Mouse (Mus musculus): Measurements from ENCODE around the gene Cib1.

Gene Cib1

GRCm38 (mm10) chr7:80232489-80233029 lies at the start of gene Cib1, which contains the start of gene Gdpgp1:
Gene Cib1, minus strand, starts transcription at chr7:80232813.
Gene Gdpgp1, plus strand, starts transcription at chr7:80232865.
- DNase-seq (ENCODE audit: low spot score in 2 of 2), result peak; percentile 97

- DNase-seq (ENCODE audit: low spot score in 2 of 2), result no peak
Observed at GRCm38 (mm10) chr7:80281646-80282045, 49.0 kb upstream of the Cib1 start.

GRCm38 (mm10) chr7:80280998-80281397 lies 48.4 kb upstream of the Cib1 start:
- no peak for DNase-seq (ENCODE audit: low spot score in 2 of 2)

- DNase-seq (ENCODE audit: low spot score in 2 of 2), result no peak
Observed at GRCm38 (mm10) chr7:80280032-80280431, 47.4 kb upstream of the Cib1 start.

- no peak for DNase-seq (ENCODE audit: low spot score in 2 of 2)
Observed at GRCm38 (mm10) chr7:80276374-80276773, 43.8 kb upstream of the Cib1 start.

GRCm38 (mm10) chr7:80273456-80273855 lies 40.8 kb upstream of the Cib1 start:
- DNase-seq (ENCODE audit: low spot score in 2 of 2), result no peak

- no peak for DNase-seq (ENCODE audit: low spot score in 2 of 2)
Observed at GRCm38 (mm10) chr7:80269751-80270255, 37.2 kb upstream of the Cib1 start.

- peak; percentile 95 for DNase-seq (ENCODE audit: low spot score in 2 of 2)
Observed at GRCm38 (mm10) chr7:80268897-80269750, 36.5 kb upstream of the Cib1 start, which contains the start of gene Vps33b. Gene Vps33b, plus strand, starts transcription at chr7:80269649.

GRCm38 (mm10) chr7:80267764-80268163 lies 35.2 kb upstream of the Cib1 start:
- no peak for DNase-seq (ENCODE audit: low spot score in 2 of 2)

- no peak for DNase-seq (ENCODE audit: low spot score in 2 of 2)
Observed at GRCm38 (mm10) chr7:80264606-80265005, 32.0 kb upstream of the Cib1 start.

GRCm38 (mm10) chr7:80261372-80261990 lies 28.9 kb upstream of the Cib1 start:
- DNase-seq (ENCODE audit: low spot score in 2 of 2), result no peak

- peak; percentile 85 to 88 for DNase-seq (ENCODE audit: low spot score in 2 of 2)
Observed at GRCm38 (mm10) chr7:80260625-80261371, 28.2 kb upstream of the Cib1 start, which contains the start of gene Ngrn. Gene Ngrn, plus strand, starts transcription at chr7:80261215.

- no peak for DNase-seq (ENCODE audit: low spot score in 2 of 2)
Observed at GRCm38 (mm10) chr7:80257706-80258105, 25.1 kb upstream of the Cib1 start.

GRCm38 (mm10) chr7:80255981-80256380 lies 23.4 kb upstream of the Cib1 start:
- DNase-seq (ENCODE audit: low spot score in 2 of 2), result no peak

- no peak for DNase-seq (ENCODE audit: low spot score in 2 of 2)
Observed at GRCm38 (mm10) chr7:80252886-80253285, 20.3 kb upstream of the Cib1 start.

- no peak for DNase-seq (ENCODE audit: low spot score in 2 of 2)
Observed at GRCm38 (mm10) chr7:80252437-80252836, 19.8 kb upstream of the Cib1 start.

- DNase-seq (ENCODE audit: low spot score in 2 of 2), result no peak
Observed at GRCm38 (mm10) chr7:80246859-80247258, 14.2 kb upstream of the Cib1 start.

- DNase-seq (ENCODE audit: low spot score in 2 of 2), result peak; percentile 97
Observed at GRCm38 (mm10) chr7:80246148-80246721, 13.6 kb upstream of the Cib1 start, which contains the start of gene Ttll13. Gene Ttll13, plus strand, starts transcription at chr7:80246376.

- no peak for DNase-seq (ENCODE audit: low spot score in 2 of 2)
Observed at GRCm38 (mm10) chr7:80244851-80245250, 12.2 kb upstream of the Cib1 start.

- no peak for DNase-seq (ENCODE audit: low spot score in 2 of 2)
Observed at GRCm38 (mm10) chr7:80241661-80242060, 9.0 kb upstream of the Cib1 start.

- DNase-seq (ENCODE audit: low spot score in 2 of 2), result no peak
Observed at GRCm38 (mm10) chr7:80238542-80238941, 5.9 kb upstream of the Cib1 start.
